In genomic region chr3:95159511-95159986, GRCm38 (mm10) we compare ENCODE assay signal across 8 mouse cellular contexts. TPM values are rescaled to one million over a fixed set of nuclear protein-coding genes. Genes with fewer than 3 reads are reported as not detected.
DNase-seq lines count a peak whose midpoint lies in the region; ATAC-seq and TF ChIP-seq lines count a peak whose summit lies in the region.

No protein-coding gene starts in this region.

- H3K27me3 ChIP-seq in E14TG2a.4 (ENCODE audit: insufficient read depth, low read length): peaks cover 20% of the 10 kb centered on the region
- no peaks in the 10 kb centered on the region for H3K27me3 ChIP-seq in forebrain, embryonic 16.5 days (replicated peaks; ENCODE audit: control insufficient read depth, insufficient read depth, low read length)

- H3K4me3 ChIP-seq in E14TG2a.4 (replicated peaks; ENCODE audit: low read length) (peak overlapping the region; percentile 87), macrophage (ENCODE audit: inconsistent target) (peak overlapping the region; percentile 48)
- peak overlapping the region; percentile 98 for H3K4me3 ChIP-seq in forebrain, embryonic 16.5 days (replicated peaks; ENCODE audit: low read length)

- H3K79me2 ChIP-seq in macrophage (ENCODE audit: inconsistent target): no peaks in the 10 kb centered on the region

- H3K36me3 ChIP-seq in E14TG2a.4 (ENCODE audit: insufficient read depth, low read length) (peaks cover 1% of the 10 kb centered on the region; the same call in 1 of the 2 replicates), macrophage (ENCODE audit: inconsistent target) (no peaks in the 10 kb centered on the region)
- H3K36me3 ChIP-seq in forebrain, embryonic 16.5 days (ENCODE audit: control insufficient read depth, insufficient read depth): no peaks in the 10 kb centered on the region; the same call in 1 of the 2 replicates

- H3K9ac ChIP-seq in forebrain, embryonic 16.5 days (replicated peaks; ENCODE audit: low read depth, low read length): peak overlapping the region; percentile 96

- H3K27ac ChIP-seq in forebrain, embryonic 16.5 days (ENCODE audit: low read length): no peak overlapping the region
- H3K27ac ChIP-seq in macrophage: no peak overlapping the region

- peaks cover 54% of the 10 kb centered on the region for H3K4me1 ChIP-seq in E14TG2a.4 (replicated peaks; ENCODE audit: low read depth, low read length)
- peaks cover 33% of the 10 kb centered on the region for H3K4me1 ChIP-seq in forebrain, embryonic 16.5 days (replicated peaks; ENCODE audit: control insufficient read depth, insufficient read depth, low read length)

- WGBS in forebrain, embryonic 16.5 days: 19% methylated on average over 8 of the region's 8 CpGs
- 27% methylated on average over 8 of the region's 8 CpGs for WGBS in macrophage (ENCODE audit: missing documents)

- H3K4me2 ChIP-seq in forebrain, embryonic 16.5 days (ENCODE audit: low read length): peak overlapping the region; percentile 75

- ATAC-seq in forebrain, embryonic 16.5 days: no peak

- peak; percentile 87 for DNase-seq in heart, adult 11 months
- no peak for DNase-seq in heart, adult 8-10 months (ENCODE audit: low spot score)
- no peak for DNase-seq in spleen, postnatal 36 days (ENCODE audit: low spot score in 2 of 2)
- no peak for DNase-seq in urinary bladder, adult 2 months (ENCODE audit: low spot score)
- DNase-seq in gastrocnemius, postnatal 10 days: no peak

- H3K9me3 ChIP-seq in E14TG2a.4 (ENCODE audit: low read length): no peaks in the 10 kb centered on the region
- H3K9me3 ChIP-seq in forebrain, embryonic 16.5 days (ENCODE audit: control insufficient read depth, low read length): no peaks in the 10 kb centered on the region

- TF ChIP-seq CTCF in E14TG2a.4 (conservative IDR thresholded peaks at IDR 0.05; ENCODE audit: low read length): no peak

RNA-seq across cellular contexts. Expression of gene Sema6c, which starts 0.7 kb away (rescaled TPM):
- 1 to 10 TPM; 2.6 to 8.1 (median 5.5) TPM for total RNA-seq in heart, adult 8-10 months (2022)
- 21.4 and 22.6 TPM in 2 replicates for polyA plus RNA-seq in forebrain, embryonic 16.5 days (2015; fragmentation: Nextera tagmentation; extraction: Ambion mirVana)
- 1 to 10 TPM in 16 of 26 experiments, under 1 TPM in 9, not detected in 1; 0.29 to 5.5 (median 1.4) TPM for total RNA-seq in macrophage (2018; cell fraction: chromatin; rRNA removed)
- 1 to 10 TPM in 1 of 26 experiments, under 1 TPM in 25; 0.07 to 1.1 (median 0.33) TPM for total RNA-seq in macrophage (2018; cell fraction: cytosol; rRNA removed)
- total RNA-seq in macrophage (2018; cell fraction: nucleus; rRNA removed): 1 to 10 TPM in 7 of 26 experiments, under 1 TPM in 19; 0.17 to 4.9 (median 0.61) TPM
- polyA plus RNA-seq in macrophage (2018): 0.09 to 0.48 TPM in 2 of 3 replicates, not detected in the other
- polyA plus RNA-seq in urinary bladder, adult 2 months (2012; rRNA removed): 4.2 and 5.8 TPM in 2 replicates
- total RNA-seq in gastrocnemius, postnatal 10 days (2021): 100 to 1,000 TPM; 103 to 123 TPM

RNA-seq across cellular contexts. Expression of gene Tnfaip8l2, which starts 17.4 kb away (rescaled TPM):
- total RNA-seq in heart, adult 8-10 months (2022): 1 to 10 TPM in 3 of 4 experiments, under 1 TPM in 1; 0.62 to 1.9 (median 1.5) TPM
- 2.1 and 2.5 TPM in 2 replicates for polyA plus RNA-seq in forebrain, embryonic 16.5 days (2015; fragmentation: Nextera tagmentation; extraction: Ambion mirVana)
- 10 to 100 TPM in 25 of 26 experiments, 1 to 10 TPM in 1; 8.2 to 59.4 (median 20.7) TPM for total RNA-seq in macrophage (2018; cell fraction: chromatin; rRNA removed)
- total RNA-seq in macrophage (2018; cell fraction: cytosol; rRNA removed): 100 to 1,000 TPM in 16 of 26 experiments, 10 to 100 TPM in 10; 31.6 to 166 (median 120) TPM
- total RNA-seq in macrophage (2018; cell fraction: nucleus; rRNA removed): 10 to 100 TPM; 19.5 to 81.9 (median 34.4) TPM
- polyA plus RNA-seq in macrophage (2018): 63.7 to 188 TPM (median 64.6 TPM) in 3 replicates
- 8.5 and 8.7 TPM in 2 replicates for polyA plus RNA-seq in urinary bladder, adult 2 months (2012; rRNA removed)
- 1 to 10 TPM; 1.8 to 2.3 TPM for total RNA-seq in gastrocnemius, postnatal 10 days (2021)

RNA-seq across cellular contexts. Expression of gene Lysmd1, which starts 25.7 kb away (rescaled TPM):
- 1 to 10 TPM; 4.8 to 5.4 (median 5.0) TPM for total RNA-seq in heart, adult 8-10 months (2022)
- polyA plus RNA-seq in forebrain, embryonic 16.5 days (2015; fragmentation: Nextera tagmentation; extraction: Ambion mirVana): 41.9 and 46.6 TPM in 2 replicates
- total RNA-seq in macrophage (2018; cell fraction: chromatin; rRNA removed): 1 to 10 TPM in 18 of 26 experiments, under 1 TPM in 5, not detected in 3; 0.29 to 8.3 (median 2.8) TPM
- 1 to 10 TPM; 1.3 to 8.3 (median 6.0) TPM for total RNA-seq in macrophage (2018; cell fraction: cytosol; rRNA removed)
- total RNA-seq in macrophage (2018; cell fraction: nucleus; rRNA removed): 10 to 100 TPM in 4 of 26 experiments, 1 to 10 TPM in 21, under 1 TPM in 1; 0.76 to 12.4 (median 4.7) TPM
- polyA plus RNA-seq in macrophage (2018): 3.6 to 5.0 TPM (median 5.0 TPM) in 3 replicates
- 10.4 and 11.0 TPM in 2 replicates for polyA plus RNA-seq in urinary bladder, adult 2 months (2012; rRNA removed)
- 1 to 10 TPM; 6.0 to 6.7 TPM for total RNA-seq in gastrocnemius, postnatal 10 days (2021)

RNA-seq across cellular contexts. Expression of gene Scnm1, which starts 25.7 kb away (rescaled TPM):
- 10 to 100 TPM; 29.0 to 39.4 (median 33.2) TPM for total RNA-seq in heart, adult 8-10 months (2022)
- 90.1 and 93.1 TPM in 2 replicates for polyA plus RNA-seq in forebrain, embryonic 16.5 days (2015; fragmentation: Nextera tagmentation; extraction: Ambion mirVana)
- total RNA-seq in macrophage (2018; cell fraction: chromatin; rRNA removed): 100 to 1,000 TPM in 2 of 26 experiments, 10 to 100 TPM in 24; 25.3 to 107 (median 69.8) TPM
- 10 to 100 TPM; 16.7 to 49.0 (median 36.7) TPM for total RNA-seq in macrophage (2018; cell fraction: cytosol; rRNA removed)
- 100 to 1,000 TPM in 2 of 26 experiments, 10 to 100 TPM in 24; 33.6 to 120 (median 51.4) TPM for total RNA-seq in macrophage (2018; cell fraction: nucleus; rRNA removed)
- 24.9 to 62.9 TPM (median 34.6 TPM) in 3 replicates for polyA plus RNA-seq in macrophage (2018)
- polyA plus RNA-seq in urinary bladder, adult 2 months (2012; rRNA removed): 84.2 and 90.2 TPM in 2 replicates
- 10 to 100 TPM; 35.5 to 40.8 TPM for total RNA-seq in gastrocnemius, postnatal 10 days (2021)

RNA-seq across cellular contexts. Expression of gene Tmod4, which starts 35.3 kb away (rescaled TPM):
- total RNA-seq in heart, adult 8-10 months (2022): 10 to 100 TPM; 35.7 to 43.4 (median 39.0) TPM
- 0.65 and 0.91 TPM in 2 replicates for polyA plus RNA-seq in forebrain, embryonic 16.5 days (2015; fragmentation: Nextera tagmentation; extraction: Ambion mirVana)
- total RNA-seq in macrophage (2018; cell fraction: chromatin; rRNA removed): 1 to 10 TPM in 8 of 26 experiments, under 1 TPM in 5, not detected in 13; 0.66 to 2.5 (median 1.2) TPM
- total RNA-seq in macrophage (2018; cell fraction: cytosol; rRNA removed): under 1 TPM in 1 of 26 experiments, not detected in 25; 0.28 TPM
- total RNA-seq in macrophage (2018; cell fraction: nucleus; rRNA removed): 1 to 10 TPM in 6 of 26 experiments, under 1 TPM in 3, not detected in 17; 0.48 to 1.9 (median 1.1) TPM
- not detected in 3 replicates for polyA plus RNA-seq in macrophage (2018)
- polyA plus RNA-seq in urinary bladder, adult 2 months (2012; rRNA removed): 1.2 and 1.5 TPM in 2 replicates
- 100 to 1,000 TPM; 423 to 469 TPM for total RNA-seq in gastrocnemius, postnatal 10 days (2021)

Comparison
In these comparisons a context has a peak if more than half of its experiments do, and no peak if none do; other contexts are left out.
1. H3K4me3 ChIP-seq: peak in every context shown above with its lines; median percentile 98 in forebrain, embryonic 16.5 days; 87 in E14TG2a.4; 48 in macrophage.